Mouse (Mus musculus): ENCODE results near the gene Lingo3.
"Not testable (repeated sequence)": the region's sequence is repeated elsewhere in the genome, so short reads cannot be mapped to it uniquely, and the experiment has no call there.

Lingo3 gene

GRCm38 (mm10) chr10:80821991-80822390 is 21.8 kb downstream of the Lingo3 start:
- DNase-seq (ENCODE audit: low spot score in 2 of 2) = peak in 1 of 2 experiments; percentile 66

GRCm38 (mm10) chr10:80819406-80819805 is 24.4 kb downstream of the Lingo3 start:
- no peak for DNase-seq (ENCODE audit: low spot score in 2 of 2)

- peak; percentile 60 to 82 for DNase-seq (ENCODE audit: low spot score in 2 of 2)
Observed at GRCm38 (mm10) chr10:80818599-80819281, 25.1 kb downstream of the Lingo3 start.

GRCm38 (mm10) chr10:80817955-80818354 is 25.9 kb downstream of the Lingo3 start:
- DNase-seq (ENCODE audit: low spot score in 2 of 2) = not testable (repeated sequence)

GRCm38 (mm10) chr10:80817164-80817563 is 26.7 kb downstream of the Lingo3 start:
- DNase-seq (ENCODE audit: low spot score in 2 of 2) = no peak

- not testable (repeated sequence) for DNase-seq (ENCODE audit: low spot score in 2 of 2)
Observed at GRCm38 (mm10) chr10:80816303-80816702, 27.5 kb downstream of the Lingo3 start.

GRCm38 (mm10) chr10:80814800-80815199 is 29.0 kb downstream of the Lingo3 start:
- DNase-seq (ENCODE audit: low spot score in 2 of 2) = no peak

- DNase-seq (ENCODE audit: low spot score in 2 of 2) = no peak
Observed at GRCm38 (mm10) chr10:80813366-80813765, 30.5 kb downstream of the Lingo3 start, which contains the start of gene Jsrp1. Jsrp1 (minus strand) TSS chr10:80813498.

GRCm38 (mm10) chr10:80812391-80813041 is 31.3 kb downstream of the Lingo3 start:
- no peak for DNase-seq (ENCODE audit: low spot score in 2 of 2)

GRCm38 (mm10) chr10:80810084-80810483 is 33.8 kb downstream of the Lingo3 start:
- no peak for DNase-seq (ENCODE audit: low spot score in 2 of 2)

GRCm38 (mm10) chr10:80808985-80809632 is 34.7 kb downstream of the Lingo3 start:
- DNase-seq (ENCODE audit: low spot score in 2 of 2) = no peak

- DNase-seq (ENCODE audit: low spot score in 2 of 2) = no peak
Observed at GRCm38 (mm10) chr10:80808099-80808984, 35.5 kb downstream of the Lingo3 start.

GRCm38 (mm10) chr10:80807057-80807627 is 36.7 kb downstream of the Lingo3 start:
- peak in 1 of 2 experiments; percentile 65 for DNase-seq (ENCODE audit: low spot score in 2 of 2)

- no peak for DNase-seq (ENCODE audit: low spot score in 2 of 2)
Observed at GRCm38 (mm10) chr10:80806341-80807056, 37.3 kb downstream of the Lingo3 start.

- peak; percentile 88 to 93 for DNase-seq (ENCODE audit: low spot score in 2 of 2)
Observed at GRCm38 (mm10) chr10:80805925-80806324, 37.9 kb downstream of the Lingo3 start.

GRCm38 (mm10) chr10:80805322-80805721 is 38.5 kb downstream of the Lingo3 start:
- no peak for DNase-seq (ENCODE audit: low spot score in 2 of 2)

- DNase-seq (ENCODE audit: low spot score in 2 of 2) = no peak
Observed at GRCm38 (mm10) chr10:80804916-80805315, 38.9 kb downstream of the Lingo3 start, which contains the start of gene Amh. Amh (plus strand) TSS chr10:80805243.

- DNase-seq (ENCODE audit: low spot score in 2 of 2) = no peak
Observed at GRCm38 (mm10) chr10:80804340-80804739, 39.5 kb downstream of the Lingo3 start.

GRCm38 (mm10) chr10:80802996-80803395 is 40.8 kb downstream of the Lingo3 start:
- no peak for DNase-seq (ENCODE audit: low spot score in 2 of 2)

- no peak for DNase-seq (ENCODE audit: low spot score in 2 of 2)
Observed at GRCm38 (mm10) chr10:80802204-80802912, 41.5 kb downstream of the Lingo3 start.

All from spleen, postnatal 10 days (tissue).